Mouse (Mus musculus) liver, adult 2 months (tissue): Measurements from ENCODE around the gene A230072I06Rik. TPM values are rescaled to one million over a fixed set of nuclear protein-coding genes. Genes with fewer than 3 reads are reported as not detected.

ENCODE experiments used
- DNase-seq: peaks from one replicate; pipeline ENCODE4 v3.0.0-alpha.2; 2011; ENCODE audit warnings: low read depth, low spot score; ENCODE audit errors: extremely low read depth
- H3K27ac ChIP-seq: fragments of 200-500 bp; replicated peaks from 2 replicates; pipeline ENCODE4 v1.5.1; 2012; ENCODE audit warnings: low read depth, mild to moderate bottlenecking, control low read depth, inconsistent platforms, low read length; ENCODE audit not compliant: insufficient read depth
- H3K27me3 ChIP-seq: fragments of 200-500 bp; 2 replicates; pipeline ENCODE4 v1.6.1; 2012; ENCODE audit warnings: mild to moderate bottlenecking, moderate library complexity, low read length, inconsistent platforms; ENCODE audit not compliant: control insufficient read depth, insufficient read depth
- H3K36me3 ChIP-seq: fragments of 200-500 bp; 2 replicates; pipeline ENCODE4 v1.6.1; 2012; ENCODE audit warnings: low read length, inconsistent platforms; ENCODE audit not compliant: control insufficient read depth, insufficient read depth
- H3K4me1 ChIP-seq: fragments of 200-500 bp; 2 replicates; pipeline ENCODE4 v1.6.1; 2011; ENCODE audit warnings: low read length; ENCODE audit not compliant: control insufficient read depth, insufficient read depth
- H3K4me3 ChIP-seq: fragments of 200-500 bp; 2 replicates; pipeline ENCODE4 v1.5.1; 2011; ENCODE audit warnings: low read depth, mild to moderate bottlenecking, control low read depth, low read length, moderate library complexity; ENCODE audit not compliant: insufficient read depth
- H3K79me2 ChIP-seq: fragments of 200-500 bp; 2 replicates; pipeline ENCODE4 v1.6.1; 2012; ENCODE audit warnings: inconsistent platforms, mild to moderate bottlenecking, low read length, moderate library complexity; ENCODE audit not compliant: control insufficient read depth, insufficient read depth
- H3K9ac ChIP-seq: fragments of 200-500 bp; 2 replicates; pipeline ENCODE4 v1.6.1; 2012; ENCODE audit warnings: low read depth, mild to moderate bottlenecking, control low read depth, inconsistent platforms, low read length
- CTCF ChIP-seq: fragments of 200-500 bp; IDR thresholded peaks from 2 replicates; pipeline ENCODE4 v1.5.1; 2011; ENCODE audit warnings: low read depth, low read length, control low read depth
- POLR2A ChIP-seq: fragments of 200-500 bp; IDR thresholded peaks from 2 replicates; pipeline ENCODE4 v1.6.1; 2011; ENCODE audit warnings: low read length, control low read depth; ENCODE audit not compliant: insufficient read depth; ENCODE audit errors: extremely low read depth
- WGBS: fragments of 180-500 bp; shearing (Covaris S2); methylation state at CpG from one replicate; pipeline ENCODE4 v1.1.7; 2018; 5-methylcytosine and 5-hydroxymethylcytosine counted together
- polyA plus RNA-seq: library from polyadenylated mRNA; depleted of rRNA; stranded (reverse); fragments of >200 nt; gene quantifications from 2 replicates; pipeline ENCODE4 v1.2.3, GENCODE M21; 2012; rRNA removed
- total RNA-seq: library from RNA; depleted of rRNA; stranded (reverse); fragments of >200 nt; gene quantifications from 2 replicates; pipeline ENCODE4 v1.2.3, GENCODE M21; 2014; rRNA removed

The A230072I06Rik gene
- total RNA-seq (not detected in 2 replicates), polyA plus RNA-seq (not detected in 2 replicates)

DNA sequence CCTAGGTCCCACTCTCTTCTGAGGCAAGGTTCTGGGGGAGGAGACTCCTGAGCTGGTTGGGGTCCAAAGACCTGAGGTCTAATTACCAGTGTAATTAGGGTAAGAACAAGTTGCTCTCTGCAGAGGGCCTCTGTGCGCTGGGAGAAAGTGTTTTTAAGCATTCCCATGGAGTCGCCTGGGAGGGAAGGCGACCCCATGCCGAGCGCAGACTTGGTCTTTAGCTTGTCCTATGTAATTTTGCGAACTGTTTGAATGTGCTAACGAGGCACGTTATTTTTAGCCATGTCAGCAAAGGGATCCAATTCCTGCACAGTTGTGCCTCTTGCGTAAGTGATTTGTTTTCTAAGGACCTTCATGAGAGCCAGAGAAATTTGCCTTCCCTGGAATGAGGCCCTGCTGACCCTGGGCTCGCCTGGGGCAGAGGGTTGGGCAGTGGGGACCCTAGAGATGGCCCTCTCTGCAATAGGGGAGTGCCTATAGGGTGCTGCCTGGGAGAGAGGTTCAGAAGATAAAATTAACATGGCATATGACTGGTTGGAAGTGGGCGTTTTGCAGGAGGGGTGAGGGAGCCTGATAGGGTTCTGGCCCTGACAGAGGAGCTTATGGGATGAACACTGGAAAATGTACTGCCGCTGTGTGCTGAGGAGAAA, at the start of gene A230072I06Rik:
Gene A230072I06Rik, plus strand, starts transcription at position 157 of the 650 bp plus-strand sequence.
- Histone ChIP-seq H3K9ac (no peak within 1 kb of the TSS), H3K4me1 (no peaks in the 10 kb centered on the region), H3K79me2 (no peaks in the 10 kb centered on the region), H3K4me3 (no peak within 1 kb of the TSS), H3K27ac (no peak within 1 kb of the TSS), H3K36me3 (no peaks in the 10 kb centered on the region), H3K27me3 (no peaks in the 10 kb centered on the region; the same call in 1 of the 2 replicates)
- 41% methylated on average over 12 of the region's 12 CpGs for WGBS
- TF ChIP-seq POLR2A (no peak), CTCF (no peak)
- DNase-seq, result no peak

DNA sequence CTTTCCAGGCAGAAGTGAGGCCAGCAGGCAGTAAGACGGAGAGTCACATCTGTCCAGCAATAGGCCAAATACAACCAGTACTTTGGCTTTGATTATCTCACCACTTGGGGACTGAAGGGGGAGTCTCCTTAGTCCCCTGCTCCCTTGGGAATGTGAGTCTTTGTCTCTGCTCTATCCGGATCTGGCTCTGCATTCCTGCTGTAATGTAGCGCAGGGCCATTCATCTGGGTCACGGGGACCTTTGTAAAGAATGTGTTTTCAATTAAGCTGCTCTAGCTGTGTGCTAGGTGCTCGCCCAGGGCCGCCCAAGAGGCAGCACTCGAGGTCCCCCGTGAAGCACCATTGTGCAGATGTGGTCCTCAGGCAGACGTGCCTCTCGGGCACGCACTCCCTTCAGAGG, 44.6 kb upstream of the A230072I06Rik start:
- DNase-seq, result no peak
- TF ChIP-seq POLR2A (no peak), CTCF (no peak)
- no peaks in the 10 kb centered on the region for H3K36me3 ChIP-seq
- no peaks in the 10 kb centered on the region for H3K4me1 ChIP-seq
- no peaks in the 10 kb centered on the region for H3K79me2 ChIP-seq
- H3K9ac ChIP-seq, result no peak overlapping the region
- no peak overlapping the region for H3K4me3 ChIP-seq
- WGBS, result 61% methylated on average over 11 of the region's 11 CpGs
- H3K27ac ChIP-seq, result no peak overlapping the region
- H3K27me3 ChIP-seq, result no peaks in the 10 kb centered on the region

DNA sequence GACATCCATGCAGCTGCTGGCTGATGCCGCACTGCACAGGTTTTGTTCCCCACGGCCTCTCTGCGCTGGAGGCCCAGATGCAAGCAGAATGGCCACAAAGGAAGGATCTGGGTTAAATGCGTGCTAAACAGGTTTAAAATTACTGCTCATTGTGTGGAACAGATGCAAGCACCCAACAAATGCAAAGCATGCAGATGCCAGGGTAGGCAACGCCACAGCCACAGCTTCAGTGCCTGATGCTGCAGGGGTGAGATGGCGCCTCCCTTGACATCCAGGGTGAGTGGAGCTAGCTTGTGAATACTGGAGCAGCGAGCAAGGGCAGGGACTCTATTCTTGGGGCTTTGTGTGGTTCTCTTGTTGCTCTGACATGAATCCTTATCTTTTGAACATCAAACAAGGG, 39.8 kb upstream of the A230072I06Rik start:
- H3K36me3 ChIP-seq, result no peaks in the 10 kb centered on the region
- no peaks in the 10 kb centered on the region for H3K4me1 ChIP-seq
- H3K27ac ChIP-seq, result no peak overlapping the region
- H3K79me2 ChIP-seq, result no peaks in the 10 kb centered on the region
- DNase-seq, result no peak
- no peak overlapping the region for H3K4me3 ChIP-seq
- 83% methylated on average over 7 of the region's 7 CpGs for WGBS
- TF ChIP-seq POLR2A (no peak), CTCF (no peak)
- no peaks in the 10 kb centered on the region for H3K27me3 ChIP-seq
- H3K9ac ChIP-seq, result no peak overlapping the region

DNA sequence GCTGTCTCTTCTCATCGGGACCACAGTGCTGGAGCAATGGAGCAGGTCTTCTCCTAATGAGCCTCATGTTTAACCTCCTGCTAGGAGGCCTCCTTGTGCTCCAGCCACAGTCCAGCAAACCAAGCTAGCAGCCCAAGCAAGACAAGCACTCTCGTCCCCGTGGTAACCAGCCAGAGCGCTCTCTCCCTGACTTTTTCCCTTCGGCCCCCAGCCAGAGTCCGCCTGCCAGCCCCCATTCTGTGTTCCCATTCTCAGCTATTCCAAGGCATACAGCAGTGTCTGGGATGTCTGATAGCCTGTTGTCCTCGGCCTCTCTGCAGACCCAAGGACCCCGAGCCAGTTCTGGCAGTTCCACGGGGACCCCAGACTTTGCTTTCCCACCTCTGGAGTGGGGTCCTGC, 38.5 kb upstream of the A230072I06Rik start:
- H3K4me3 ChIP-seq, result no peak overlapping the region
- H3K79me2 ChIP-seq, result no peaks in the 10 kb centered on the region
- no peak for DNase-seq
- no peak overlapping the region for H3K9ac ChIP-seq
- H3K4me1 ChIP-seq, result no peaks in the 10 kb centered on the region
- TF ChIP-seq POLR2A, result no peak
- no peak for TF ChIP-seq CTCF
- WGBS, result 66% methylated on average over 9 of the region's 9 CpGs
- H3K36me3 ChIP-seq, result no peaks in the 10 kb centered on the region
- H3K27me3 ChIP-seq, result no peaks in the 10 kb centered on the region
- H3K27ac ChIP-seq, result no peak overlapping the region

DNA sequence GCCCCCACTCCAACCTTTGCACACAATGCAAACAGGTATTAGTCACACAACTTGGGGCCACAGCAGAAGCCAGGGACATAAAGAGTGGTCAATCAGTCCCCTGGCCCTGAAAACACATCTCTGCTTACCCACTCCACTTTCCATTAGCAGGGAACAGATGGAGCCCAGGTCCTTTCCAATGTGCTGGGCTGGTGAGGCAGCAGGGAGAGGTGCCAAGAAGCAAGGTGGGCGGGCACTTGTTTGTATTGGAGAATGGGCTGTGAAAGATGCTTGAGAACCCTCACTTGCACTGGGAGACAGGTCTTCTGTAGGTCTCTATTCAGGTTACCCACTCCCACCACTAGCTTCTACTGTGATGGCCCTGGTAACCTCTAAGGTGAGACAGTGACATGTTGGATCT, 34.9 kb upstream of the A230072I06Rik start:
- H3K9ac ChIP-seq, result no peak overlapping the region
- no peak overlapping the region for H3K4me3 ChIP-seq
- no peak overlapping the region for H3K27ac ChIP-seq
- WGBS, result 72% methylated on average over 1 of the region's 1 CpGs
- H3K79me2 ChIP-seq, result no peaks in the 10 kb centered on the region
- H3K36me3 ChIP-seq, result no peaks in the 10 kb centered on the region
- no peak for TF ChIP-seq CTCF
- TF ChIP-seq POLR2A, result no peak
- DNase-seq, result no peak
- no peaks in the 10 kb centered on the region for H3K4me1 ChIP-seq
- no peaks in the 10 kb centered on the region for H3K27me3 ChIP-seq

DNA sequence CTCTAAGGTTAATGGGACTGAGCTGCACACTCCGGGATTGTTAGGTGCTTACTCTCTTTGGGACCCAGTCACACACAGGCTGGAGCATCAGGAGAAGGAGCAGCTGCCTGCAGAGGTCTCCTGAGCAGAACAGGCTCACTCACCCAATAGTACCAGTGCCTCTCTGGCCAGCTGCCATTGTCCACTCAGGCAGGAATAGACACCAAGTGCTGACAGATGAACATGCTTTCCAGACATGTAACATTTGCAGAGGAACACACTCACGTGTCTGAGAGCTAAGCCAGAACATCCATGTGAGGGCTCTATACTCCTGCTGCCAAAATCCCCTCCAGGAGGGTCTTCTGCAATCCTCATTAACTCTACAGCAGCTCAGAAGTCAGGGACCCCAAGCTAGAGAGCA, 18.7 kb upstream of the A230072I06Rik start:
- no peak for DNase-seq
- Histone ChIP-seq H3K36me3 (no peaks in the 10 kb centered on the region), H3K4me3 (no peak overlapping the region), H3K27ac (no peak overlapping the region), H3K9ac (no peak overlapping the region), H3K79me2 (no peaks in the 10 kb centered on the region), H3K4me1 (no peaks in the 10 kb centered on the region), H3K27me3 (no peaks in the 10 kb centered on the region; the same call in 1 of the 2 replicates)
- 68% methylated on average over 2 of the region's 2 CpGs for WGBS
- no peak for TF ChIP-seq CTCF
